Mouse (Mus musculus): ENCODE results near the gene Nop2. TPM values are rescaled to one million over a fixed set of nuclear protein-coding genes. Genes with fewer than 3 reads are reported as not detected.
A peak's percentile ranks its signal among the peaks of the same experiment; 100 is the strongest.

Nop2 gene
- polyA plus RNA-seq, 1 experiment from 2014 or later = 114 TPM

DNA sequence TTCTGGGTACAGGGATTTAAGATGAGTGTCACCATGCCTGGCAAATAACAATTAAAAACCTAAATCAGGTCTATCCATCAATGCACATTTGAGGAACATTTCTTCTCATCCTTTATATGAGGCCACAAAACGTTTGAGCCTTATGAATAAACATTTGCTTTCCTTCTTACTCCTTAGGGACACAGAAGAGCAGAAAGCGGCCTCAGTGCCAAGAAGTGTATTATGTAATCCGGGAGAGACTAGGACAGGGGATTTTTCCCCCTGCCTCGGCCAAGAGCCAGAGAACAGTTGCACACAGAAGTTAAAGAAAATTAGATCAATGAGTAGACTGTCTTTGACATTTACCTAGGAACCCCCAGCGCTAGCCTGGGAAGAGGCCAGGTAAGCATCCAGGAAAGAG lies 50.4 kb downstream of the Nop2 start:
- H3K4me2 ChIP-seq = no peak overlapping the region
- no peak overlapping the region for H3K9ac ChIP-seq (ENCODE audit: low read depth, low read length)
- H3K36me3 ChIP-seq (ENCODE audit: control insufficient read depth, insufficient read depth, low read length) = peaks cover 90% of the 10 kb centered on the region
- H3K9me3 ChIP-seq (ENCODE audit: control insufficient read depth, low read length) = no peaks in the 10 kb centered on the region
- no peak overlapping the region for H3K4me3 ChIP-seq (ENCODE audit: low read depth, low read length)
- 86% methylated on average over 5 of the region's 5 CpGs for WGBS
- no peaks in the 10 kb centered on the region for H3K27me3 ChIP-seq (replicated peaks; ENCODE audit: control insufficient read depth, insufficient read depth, low read length)
- H3K27ac ChIP-seq (ENCODE audit: low read depth, low read length) = no peak overlapping the region
- DNase-seq (ENCODE audit: low spot score) (no peak), ATAC-seq (replicated peaks; ENCODE audit: low FRiP score) (no peak)
- no peaks in the 10 kb centered on the region for H3K4me1 ChIP-seq (replicated peaks; ENCODE audit: control insufficient read depth, insufficient read depth, low read length)

DNA sequence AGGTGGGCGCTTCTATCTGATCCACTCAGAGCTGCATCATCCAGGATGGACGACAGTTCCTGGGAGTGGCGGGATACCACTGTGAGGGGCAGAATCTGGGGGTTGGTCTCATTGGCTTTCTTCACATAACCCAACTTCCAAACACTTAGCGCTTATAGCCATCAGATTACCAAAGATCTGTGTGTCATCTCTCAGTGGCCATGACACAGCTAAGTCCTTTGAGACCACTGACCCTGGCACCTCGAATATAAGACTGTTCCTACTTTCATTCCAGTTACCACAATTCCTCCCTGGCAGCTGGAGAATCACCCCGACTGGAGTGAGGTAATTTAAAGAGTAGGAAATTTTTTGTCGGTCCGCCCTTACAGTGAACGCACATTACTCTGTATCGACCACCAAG lies 54.5 kb downstream of the Nop2 start:
- Histone ChIP-seq H3K9ac (ENCODE audit: low read depth, low read length) (no peak overlapping the region), H3K36me3 (ENCODE audit: control insufficient read depth, insufficient read depth, low read length) (peaks cover 78% of the 10 kb centered on the region), H3K27ac (ENCODE audit: low read depth, low read length) (no peak overlapping the region), H3K4me2 (no peak overlapping the region), H3K9me3 (ENCODE audit: control insufficient read depth, low read length) (no peaks in the 10 kb centered on the region), H3K27me3 (replicated peaks; ENCODE audit: control insufficient read depth, insufficient read depth, low read length) (no peaks in the 10 kb centered on the region), H3K4me1 (replicated peaks; ENCODE audit: control insufficient read depth, insufficient read depth, low read length) (peaks cover 3% of the 10 kb centered on the region; the same call in 1 of the 2 replicates), H3K4me3 (ENCODE audit: low read depth, low read length) (no peak overlapping the region)
- no peak for ATAC-seq (replicated peaks; ENCODE audit: low FRiP score)
- no peak for DNase-seq (ENCODE audit: low spot score)
- 94% methylated on average over 10 of the region's 10 CpGs for WGBS

DNA sequence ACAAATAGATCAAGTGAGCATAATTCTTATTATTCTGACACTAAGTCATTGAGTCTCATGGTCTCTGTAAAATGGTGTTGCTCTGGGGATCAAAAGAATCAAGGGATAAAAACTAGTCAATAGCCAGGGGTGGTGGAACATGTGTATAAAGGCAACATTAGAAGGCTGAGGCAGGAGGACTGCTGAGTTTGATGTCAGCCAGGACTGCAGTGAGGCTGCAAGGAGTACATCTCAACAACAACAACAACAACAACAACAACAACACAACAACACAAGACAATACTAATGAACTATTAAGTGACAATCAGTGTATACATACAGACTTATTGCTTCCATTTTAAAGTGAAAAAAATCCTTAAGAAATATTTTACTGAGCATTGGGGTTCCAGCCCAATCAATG lies 59.1 kb downstream of the Nop2 start:
- H3K9ac ChIP-seq (ENCODE audit: low read depth, low read length) = peak overlapping the region; percentile 91
- peaks cover 51% of the 10 kb centered on the region for H3K36me3 ChIP-seq (ENCODE audit: control insufficient read depth, insufficient read depth, low read length)
- peaks cover 3% of the 10 kb centered on the region; the same call in 1 of the 2 replicates for H3K4me1 ChIP-seq (replicated peaks; ENCODE audit: control insufficient read depth, insufficient read depth, low read length)
- H3K27ac ChIP-seq (ENCODE audit: low read depth, low read length) = peak overlapping the region; percentile 100
- no peaks in the 10 kb centered on the region for H3K9me3 ChIP-seq (ENCODE audit: control insufficient read depth, low read length)
- DNase-seq (ENCODE audit: low spot score) (no peak), ATAC-seq (replicated peaks; ENCODE audit: low FRiP score) (no peak)
- no peaks in the 10 kb centered on the region for H3K27me3 ChIP-seq (replicated peaks; ENCODE audit: control insufficient read depth, insufficient read depth, low read length)
- peak overlapping the region; percentile 73 for H3K4me2 ChIP-seq
- H3K4me3 ChIP-seq (ENCODE audit: low read depth, low read length) = peak overlapping the region; percentile 75

DNA sequence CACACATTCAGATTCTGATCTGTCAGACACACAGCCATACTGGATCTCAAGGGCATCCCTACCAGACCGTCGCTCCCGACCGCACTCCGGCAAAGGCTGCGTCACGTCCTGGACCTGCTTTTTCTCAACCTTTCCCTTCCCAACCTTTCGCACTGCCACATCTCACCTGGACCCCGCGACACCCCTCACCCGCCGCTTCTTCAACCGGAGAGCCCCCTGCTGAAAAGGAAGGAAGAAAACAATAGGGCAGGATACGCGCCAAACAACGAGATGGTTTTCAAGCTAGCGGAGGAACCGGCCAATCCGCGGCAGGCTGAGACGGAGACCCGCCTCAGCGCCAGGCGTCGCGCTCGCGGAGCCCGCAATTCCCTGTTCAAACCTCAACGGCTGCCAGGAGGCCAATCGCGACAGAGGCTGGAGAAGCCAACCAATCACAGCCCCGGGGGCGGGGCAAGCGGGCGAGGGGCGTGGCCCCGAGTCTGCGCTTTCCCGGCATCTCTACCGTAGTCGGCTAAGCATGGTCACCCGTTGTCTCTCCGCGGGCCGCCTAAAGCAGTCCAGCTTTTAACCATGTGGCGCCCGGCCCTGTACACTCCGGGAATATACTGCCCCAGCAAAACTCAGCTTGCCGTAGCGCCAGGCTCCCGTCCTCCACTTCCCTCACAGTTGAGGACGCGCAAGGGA lies 59.8 kb downstream of the Nop2 start, which contains the start of the genes Ncapd2 and Mrpl51:
TSS of gene Ncapd2 (minus strand) at position 370 of the 684 bp plus-strand sequence.
TSS of gene Mrpl51 (plus strand) at position 470 of the 684 bp plus-strand sequence.
- Histone ChIP-seq H3K4me1 (replicated peaks; ENCODE audit: control insufficient read depth, insufficient read depth, low read length) (peaks cover 3% of the 10 kb centered on the region; the same call in 1 of the 2 replicates), H3K4me2 (peak within 1 kb of the TSS; percentile 86), H3K9me3 (ENCODE audit: control insufficient read depth, low read length) (no peaks in the 10 kb centered on the region), H3K27ac (ENCODE audit: low read depth, low read length) (peak within 1 kb of the TSS; percentile 100), H3K27me3 (replicated peaks; ENCODE audit: control insufficient read depth, insufficient read depth, low read length) (no peaks in the 10 kb centered on the region), H3K4me3 (ENCODE audit: low read depth, low read length) (peak within 1 kb of the TSS; percentile 75), H3K9ac (ENCODE audit: low read depth, low read length) (peak within 1 kb of the TSS; percentile 93), H3K36me3 (ENCODE audit: control insufficient read depth, insufficient read depth, low read length) (peaks cover 45% of the 10 kb centered on the region)
- ATAC-seq (replicated peaks; ENCODE audit: low FRiP score) = peak; percentile 91
- peak; percentile 96 for DNase-seq (ENCODE audit: low spot score)
- under 1% methylated on average over 54 of the region's 54 CpGs for WGBS

DNA sequence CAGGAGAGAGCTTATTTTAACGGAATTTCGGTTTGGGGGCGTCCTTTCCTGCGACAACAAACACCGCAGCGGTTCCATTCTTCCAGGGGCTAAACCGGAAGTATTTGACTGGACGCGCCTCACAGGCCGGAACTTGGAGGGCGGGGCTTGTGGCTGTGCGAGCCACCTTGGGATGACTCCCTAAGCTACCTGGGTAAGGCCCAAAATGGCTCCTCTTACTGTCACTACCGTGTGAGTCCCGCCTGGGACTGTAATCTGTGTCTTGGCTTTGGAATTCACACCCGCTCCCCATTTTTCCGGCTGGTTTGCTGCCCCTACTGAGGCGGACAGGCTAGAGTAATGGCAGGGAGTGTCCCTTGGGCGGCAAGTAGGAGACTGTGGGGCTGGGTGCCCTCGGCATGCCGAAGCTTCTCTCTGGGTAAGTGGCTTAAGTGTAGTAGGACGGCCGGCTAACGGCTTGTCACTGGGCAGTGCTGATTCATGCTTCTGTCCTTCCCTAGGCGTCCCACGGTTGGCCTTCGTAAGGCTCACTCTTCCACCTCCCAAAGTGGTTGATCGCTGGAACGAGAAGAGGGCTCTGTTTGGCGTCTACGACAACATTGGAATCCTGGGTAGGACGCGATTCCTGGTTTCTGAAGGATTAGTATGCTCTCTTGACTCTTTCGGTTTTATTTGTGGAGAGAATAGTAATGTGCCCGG lies 60.5 kb downstream of the Nop2 start:
- Histone ChIP-seq H3K27me3 (replicated peaks; ENCODE audit: control insufficient read depth, insufficient read depth, low read length) (no peaks in the 10 kb centered on the region), H3K4me3 (ENCODE audit: low read depth, low read length) (peak overlapping the region; percentile 75), H3K9me3 (ENCODE audit: control insufficient read depth, low read length) (no peaks in the 10 kb centered on the region), H3K9ac (ENCODE audit: low read depth, low read length) (peak overlapping the region; percentile 93), H3K4me2 (peak overlapping the region; percentile 86), H3K36me3 (ENCODE audit: control insufficient read depth, insufficient read depth, low read length) (peaks cover 38% of the 10 kb centered on the region), H3K4me1 (replicated peaks; ENCODE audit: control insufficient read depth, insufficient read depth, low read length) (peaks cover 3% of the 10 kb centered on the region; the same call in 1 of the 2 replicates), H3K27ac (ENCODE audit: low read depth, low read length) (peak overlapping the region; percentile 100)
- ATAC-seq (replicated peaks; ENCODE audit: low FRiP score) (peak; percentile 90), DNase-seq (ENCODE audit: low spot score) (peak; percentile 90)
- WGBS = under 1% methylated on average over 34 of the region's 34 CpGs

DNA sequence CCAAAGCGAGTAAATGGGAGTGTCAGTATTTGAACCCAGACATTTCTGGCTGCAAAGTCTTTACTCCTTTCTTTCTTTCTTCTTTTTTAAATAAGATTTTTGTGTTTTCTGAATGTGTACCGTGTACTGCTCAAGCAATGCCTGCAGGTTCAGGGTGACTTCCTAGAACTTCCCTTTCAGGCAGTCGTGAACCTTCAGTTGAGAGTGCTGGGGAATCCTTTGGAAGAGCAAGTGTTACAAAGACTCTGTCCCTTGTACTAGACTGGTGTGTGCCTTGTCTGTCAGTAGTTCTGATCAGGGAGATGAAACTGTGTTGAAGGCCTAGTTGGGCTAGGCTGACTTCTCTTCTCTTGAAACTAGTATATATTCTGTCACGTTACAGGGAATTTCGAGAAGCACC lies 61.1 kb downstream of the Nop2 start:
- Histone ChIP-seq H3K9me3 (ENCODE audit: control insufficient read depth, low read length) (no peaks in the 10 kb centered on the region), H3K4me2 (peak overlapping the region; percentile 86), H3K4me3 (ENCODE audit: low read depth, low read length) (peak overlapping the region; percentile 75), H3K36me3 (ENCODE audit: control insufficient read depth, insufficient read depth, low read length) (peaks cover 31% of the 10 kb centered on the region), H3K4me1 (replicated peaks; ENCODE audit: control insufficient read depth, insufficient read depth, low read length) (peaks cover 3% of the 10 kb centered on the region; the same call in 1 of the 2 replicates), H3K27me3 (replicated peaks; ENCODE audit: control insufficient read depth, insufficient read depth, low read length) (no peaks in the 10 kb centered on the region), H3K27ac (ENCODE audit: low read depth, low read length) (peak overlapping the region; percentile 100), H3K9ac (ENCODE audit: low read depth, low read length) (peak overlapping the region; percentile 93)
- WGBS = 27% methylated on average over 5 of the region's 5 CpGs
- ATAC-seq (replicated peaks; ENCODE audit: low FRiP score) (no peak), DNase-seq (ENCODE audit: low spot score) (no peak)

DNA sequence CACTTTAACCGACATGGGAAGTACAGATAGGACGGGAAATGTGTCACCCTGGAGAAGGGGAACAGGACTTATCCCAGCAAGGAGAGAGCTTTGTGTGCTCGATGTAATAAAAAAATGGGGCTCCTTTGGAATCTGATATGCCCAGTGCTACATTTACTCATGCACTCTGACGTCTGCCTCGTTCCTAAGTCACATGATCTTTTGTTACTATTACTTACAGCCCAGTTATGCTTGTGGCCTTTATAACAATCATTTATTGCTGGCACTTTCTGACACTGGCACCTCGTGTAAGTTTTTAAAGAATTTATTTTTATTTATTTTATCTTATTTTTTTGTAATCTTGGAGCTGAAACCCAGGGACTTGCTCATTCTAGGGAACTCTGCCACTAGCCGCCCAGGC lies 61.7 kb downstream of the Nop2 start:
- 47% methylated on average over 7 of the region's 7 CpGs for WGBS
- no peak overlapping the region for H3K27ac ChIP-seq (ENCODE audit: low read depth, low read length)

More for the DNA sequence above, 61.7 kb downstream of the Nop2 start:
- Histone ChIP-seq H3K9me3 (ENCODE audit: control insufficient read depth, low read length) (no peaks in the 10 kb centered on the region), H3K9ac (ENCODE audit: low read depth, low read length) (no peak overlapping the region; the same call in 1 of the 2 replicates), H3K4me3 (ENCODE audit: low read depth, low read length) (peak overlapping the region; percentile 75), H3K36me3 (ENCODE audit: control insufficient read depth, insufficient read depth, low read length) (peaks cover 26% of the 10 kb centered on the region), H3K4me1 (replicated peaks; ENCODE audit: control insufficient read depth, insufficient read depth, low read length) (peaks cover 3% of the 10 kb centered on the region; the same call in 1 of the 2 replicates), H3K27me3 (replicated peaks; ENCODE audit: control insufficient read depth, insufficient read depth, low read length) (no peaks in the 10 kb centered on the region), H3K4me2 (peak overlapping the region; percentile 86)
- no peak for DNase-seq (ENCODE audit: low spot score)
- ATAC-seq (replicated peaks; ENCODE audit: low FRiP score) = no peak
